Mouse (Mus musculus) cerebellum, postnatal 36 days (tissue): ENCODE results near the gene Ncdn.
A peak's percentile ranks its signal among the peaks of the same experiment; 100 is the strongest.

Experiments used
- DNase-seq, 2 experiments: peaks; one replicate each; pipeline ENCODE4 v3.0.0; 2021 to 2022; ENCODE audit warnings: mixed read lengths in 2 of 2

The Ncdn gene

DNA sequence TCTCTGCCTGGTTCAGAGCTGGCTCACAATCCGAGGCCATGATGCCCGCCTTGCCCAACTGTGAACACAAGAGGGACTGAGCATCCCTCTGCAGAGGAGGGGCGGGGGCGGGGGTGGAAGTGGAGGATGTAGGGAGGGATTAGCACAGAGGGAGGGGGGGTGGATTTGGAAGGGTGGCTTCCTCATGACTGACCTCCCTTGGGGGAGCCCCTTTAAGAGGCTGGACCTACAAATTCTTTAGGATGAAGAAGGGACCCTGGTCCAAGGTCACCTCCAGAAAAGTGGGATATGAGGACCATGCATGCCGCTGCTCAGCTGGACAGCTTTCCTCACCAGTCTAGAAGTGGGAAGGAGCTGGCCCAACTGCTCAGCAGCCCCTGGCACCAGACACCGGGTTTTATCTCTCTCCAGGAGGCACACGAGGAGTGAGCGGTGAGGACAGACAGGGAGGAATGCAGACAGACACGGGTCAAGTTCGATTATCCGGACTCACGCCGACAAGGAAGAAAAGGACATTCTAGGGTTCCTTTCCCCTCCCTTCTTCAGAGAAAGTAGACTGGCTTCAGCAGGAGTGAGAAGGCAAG is 1.1 kb downstream of the Ncdn start:
- peak; percentile 54 to 63 for DNase-seq

DNA sequence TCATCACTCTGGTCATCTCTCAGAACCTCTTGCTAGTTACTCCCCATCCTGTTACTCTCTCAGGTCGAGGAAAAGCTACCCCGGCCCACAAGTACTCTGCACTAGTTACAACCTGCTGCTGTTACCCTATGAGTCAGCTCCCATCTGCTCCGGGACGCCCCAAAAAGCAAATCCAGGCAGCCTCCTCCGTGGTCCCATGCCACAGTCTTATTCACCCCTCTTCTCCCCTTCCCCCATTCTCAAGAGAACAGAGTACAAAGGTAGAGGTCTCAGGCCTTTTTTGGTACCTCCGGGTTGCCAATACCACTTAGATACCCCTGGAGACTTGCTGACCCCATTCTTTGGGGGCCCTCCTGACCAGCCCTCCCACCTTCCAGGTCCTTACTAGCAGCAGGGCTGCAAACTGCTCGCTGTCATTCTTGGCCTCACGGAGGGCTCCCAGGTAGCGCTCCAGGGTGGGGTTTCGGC is 1.6 kb downstream of the Ncdn start:
- DNase-seq, result no peak

DNA sequence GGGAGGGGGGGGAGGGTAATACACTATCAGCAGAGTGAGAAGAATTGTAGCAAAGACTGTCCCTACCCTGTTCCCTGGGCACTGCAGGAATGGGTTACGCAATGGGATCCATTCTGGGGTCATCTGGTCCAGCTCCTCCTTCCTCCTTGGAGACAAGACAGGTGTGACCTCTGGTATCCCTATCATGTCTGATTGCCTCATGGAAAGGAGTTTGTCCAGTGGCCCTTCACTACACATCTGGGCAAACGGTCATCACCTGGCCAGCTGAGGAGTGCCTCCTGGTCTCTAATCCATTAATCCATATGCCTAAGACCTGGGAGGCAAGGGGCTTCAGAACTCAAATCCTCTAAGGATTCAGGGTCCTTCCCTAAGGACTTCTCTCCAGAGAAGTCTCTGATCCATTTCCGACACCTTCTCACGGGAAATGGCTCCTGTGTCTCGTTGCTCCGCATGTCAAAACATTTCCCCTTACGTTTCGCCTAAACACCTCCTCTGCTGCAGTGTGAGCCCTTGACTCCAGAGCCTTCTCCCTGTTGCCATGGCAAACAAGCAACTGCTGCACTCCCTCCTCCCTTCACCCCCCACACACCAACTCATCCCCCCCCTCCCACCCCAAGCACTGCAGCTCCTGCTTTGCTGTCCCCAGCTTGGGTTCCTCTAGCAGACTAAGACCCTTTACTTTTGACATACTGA is 2.2 kb downstream of the Ncdn start:
- peak in 1 of 2 experiments; percentile 21 for DNase-seq

DNA sequence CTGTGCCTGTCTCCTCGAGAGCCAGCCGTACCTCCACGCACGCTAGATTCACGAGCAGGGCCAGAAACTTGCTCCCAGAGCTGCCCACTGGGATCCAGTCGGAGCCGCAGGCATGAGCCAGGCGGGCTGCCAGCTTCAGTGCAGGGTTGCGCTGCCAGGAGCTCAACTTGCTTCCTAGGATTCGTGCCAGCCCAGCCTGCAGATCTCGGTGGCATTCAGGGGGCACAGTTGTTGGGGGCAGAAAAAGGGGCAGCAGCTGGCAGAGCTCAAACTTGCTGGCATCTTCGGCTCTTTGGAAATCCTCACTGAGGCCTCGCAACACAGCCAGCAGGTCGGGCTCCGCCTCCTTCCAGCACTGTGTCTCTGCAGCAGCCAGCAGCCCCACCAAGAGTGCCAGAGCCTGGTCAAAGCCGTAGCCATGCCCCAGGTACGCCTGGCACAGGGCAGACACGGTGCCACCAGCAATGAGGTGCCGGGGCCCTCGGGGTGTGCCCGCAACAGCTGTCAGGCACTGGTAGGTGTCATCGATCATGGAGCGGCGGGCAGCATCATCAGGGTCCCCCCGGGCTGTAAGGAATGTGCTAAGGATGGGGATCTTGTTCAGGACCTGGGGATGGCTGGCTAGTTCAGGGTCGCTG is 3.1 kb downstream of the Ncdn start:
- DNase-seq, result peak; percentile 78 to 79

DNA sequence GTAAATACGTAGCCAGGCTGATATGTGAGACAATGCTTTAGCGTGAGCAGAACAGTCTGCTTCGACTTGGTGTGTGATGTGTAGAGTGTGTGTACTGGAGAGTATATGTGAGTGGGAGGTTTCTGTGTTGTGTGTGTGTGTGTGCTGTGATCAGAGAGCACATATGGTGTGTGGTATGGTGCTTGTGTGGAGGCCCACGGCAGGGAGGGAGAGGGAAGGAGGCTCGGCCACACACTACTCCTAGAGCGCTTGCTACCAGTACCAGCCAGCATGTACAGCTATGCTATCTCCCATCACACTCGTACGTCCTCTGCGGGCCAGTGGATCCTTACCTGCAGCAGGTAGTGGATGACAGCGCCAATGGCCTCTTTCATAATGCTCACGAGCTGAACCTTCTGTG is 3.7 kb downstream of the Ncdn start:
- peak in 1 of 2 experiments; percentile 21 for DNase-seq

DNA sequence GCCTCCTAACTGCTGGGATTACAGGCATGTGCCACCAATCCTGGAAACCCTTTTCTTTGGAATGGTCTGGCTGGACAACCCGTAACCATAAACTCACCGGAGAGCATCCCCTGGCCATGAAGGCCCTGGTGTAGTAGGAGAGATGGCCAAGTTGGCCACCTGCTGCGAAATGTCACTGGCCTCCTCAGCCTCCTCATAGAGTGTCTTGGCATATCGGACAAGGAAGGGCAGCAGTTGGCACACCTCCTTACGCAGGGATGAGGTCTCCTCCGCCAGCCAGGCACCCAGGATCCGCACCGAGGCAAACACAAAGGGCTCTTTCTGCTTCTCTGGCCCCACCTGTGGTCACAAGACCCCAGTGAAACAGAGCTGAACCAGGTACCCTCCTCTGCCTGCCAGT is 4.9 kb downstream of the Ncdn start:
- DNase-seq, result peak; percentile 35 to 40

DNA sequence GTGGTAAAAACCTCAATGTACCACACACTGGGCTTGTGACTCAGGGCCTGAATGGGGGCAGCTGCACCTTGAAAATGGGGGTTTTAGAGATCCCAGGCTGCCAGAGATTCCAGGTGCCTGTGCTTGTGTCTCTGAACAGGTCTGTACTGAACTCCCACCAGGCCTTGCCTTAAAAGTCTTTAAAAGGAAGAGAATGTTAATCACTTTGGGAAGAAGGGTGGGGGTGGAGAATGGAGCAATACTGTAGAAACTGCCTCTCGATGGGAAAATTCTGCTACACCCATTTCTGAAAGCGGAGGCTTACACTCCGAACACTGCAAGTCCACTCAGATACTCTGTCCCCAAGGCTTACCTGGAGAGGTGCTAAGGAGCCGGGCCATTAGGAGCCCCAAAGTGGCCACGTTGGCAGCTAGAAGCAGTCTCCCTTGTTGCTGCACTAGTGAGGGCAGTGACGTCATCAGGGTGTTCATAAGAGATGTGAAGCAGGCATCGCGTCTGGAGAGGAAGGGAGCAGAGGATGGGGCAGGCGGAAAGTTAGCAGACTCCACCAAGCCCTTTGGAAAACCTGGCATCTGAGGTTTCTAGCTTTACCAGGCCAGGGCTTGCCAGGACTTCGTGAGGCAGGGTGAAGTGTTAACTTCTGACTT is 6.9 kb downstream of the Ncdn start:
- no peak for DNase-seq

DNA sequence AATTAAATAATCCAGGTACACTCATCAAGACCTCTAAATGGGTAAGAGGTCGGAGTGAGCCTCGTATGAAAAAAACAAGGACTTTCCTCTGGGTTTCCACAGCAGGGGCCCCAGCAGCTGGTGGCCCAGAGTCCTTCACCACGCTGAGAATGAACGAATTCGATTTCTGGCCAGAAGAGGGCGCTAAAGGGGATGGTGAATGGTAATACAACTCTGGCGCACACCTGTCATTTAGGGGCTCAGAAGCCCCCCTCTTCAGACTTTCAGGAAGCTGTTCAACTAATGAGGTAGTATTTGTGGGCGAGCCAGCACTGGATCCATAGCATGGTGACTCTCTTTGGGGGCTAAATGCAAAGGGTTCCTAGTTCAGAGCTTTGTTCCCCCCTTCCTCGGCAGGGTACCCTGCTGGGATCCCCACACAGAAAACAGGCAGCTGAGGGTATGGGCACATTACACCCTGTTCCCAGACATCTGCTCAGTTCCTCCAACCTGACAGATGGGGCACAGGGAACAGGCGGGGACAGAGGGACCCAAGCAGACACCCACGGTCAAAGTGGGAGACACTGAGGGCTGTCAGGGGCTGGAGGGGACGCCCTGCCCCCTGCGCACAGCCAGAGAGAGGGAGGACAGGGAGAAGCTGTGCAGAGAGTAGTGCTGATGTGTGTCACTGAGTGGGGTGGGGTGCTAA is 7.6 kb downstream of the Ncdn start:
- DNase-seq, result peak; percentile 55 to 63

DNA sequence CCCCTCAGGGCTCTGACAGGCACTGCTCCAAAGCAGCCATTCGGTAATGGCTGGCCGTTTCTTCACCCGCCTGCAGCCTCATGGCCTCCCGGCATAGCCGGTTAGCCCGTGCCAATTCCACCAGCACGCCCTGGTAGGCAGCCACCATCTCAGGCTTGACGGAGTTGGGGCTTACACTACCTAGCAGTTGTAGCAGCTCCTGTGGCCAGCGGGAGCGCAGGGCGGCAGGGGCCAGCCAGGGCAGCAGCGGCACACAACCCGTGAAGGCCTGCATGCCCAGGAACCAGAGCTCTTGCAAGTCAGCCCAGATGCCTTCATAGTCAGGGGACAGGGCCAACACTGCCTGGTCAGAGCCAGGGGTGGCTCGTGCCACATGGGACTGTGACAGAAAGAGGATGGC is 8.4 kb downstream of the Ncdn start:
- DNase-seq, result peak; percentile 39 to 57

DNA sequence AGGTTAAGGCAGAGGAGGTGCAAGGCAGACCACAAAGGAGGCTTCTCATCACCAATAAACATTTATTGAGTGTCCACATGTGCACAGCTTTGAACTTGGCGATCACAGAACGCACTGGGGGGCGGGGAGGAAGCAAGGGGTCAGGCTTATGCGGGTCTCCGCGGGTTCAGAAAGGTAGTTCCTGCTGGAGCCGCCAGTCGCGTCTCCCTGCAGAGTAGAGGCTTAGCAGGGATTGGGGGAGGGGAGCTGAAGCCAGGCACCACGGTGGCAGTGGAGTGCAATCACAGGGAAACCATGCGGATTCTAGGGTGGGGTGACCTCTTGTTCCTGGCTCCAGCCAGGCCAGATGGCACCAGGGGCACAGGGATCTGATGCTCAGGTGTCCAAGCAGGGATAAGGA is 9.5 kb downstream of the Ncdn start:
- no peak for DNase-seq

DNA sequence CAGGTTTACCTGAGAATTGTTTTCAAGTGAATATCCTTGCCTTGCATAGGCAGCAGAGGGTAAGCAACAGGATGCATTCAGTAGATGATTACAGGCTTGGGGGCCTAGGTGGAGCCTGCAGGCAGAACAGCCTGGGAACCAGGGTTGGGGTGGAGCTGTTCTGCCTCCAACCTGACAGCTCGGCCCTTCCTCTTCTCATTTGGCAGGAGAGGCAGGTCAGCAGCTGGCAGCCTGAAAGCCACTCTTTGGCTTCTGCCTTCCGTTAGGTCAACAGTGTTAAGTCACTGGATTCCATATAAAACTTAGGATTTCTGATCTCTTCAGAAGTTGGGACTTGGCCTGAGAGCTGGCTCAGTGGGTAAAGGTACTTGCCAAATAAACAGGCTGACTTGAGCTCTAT is 10.3 kb downstream of the Ncdn start:
- no peak for DNase-seq

DNA sequence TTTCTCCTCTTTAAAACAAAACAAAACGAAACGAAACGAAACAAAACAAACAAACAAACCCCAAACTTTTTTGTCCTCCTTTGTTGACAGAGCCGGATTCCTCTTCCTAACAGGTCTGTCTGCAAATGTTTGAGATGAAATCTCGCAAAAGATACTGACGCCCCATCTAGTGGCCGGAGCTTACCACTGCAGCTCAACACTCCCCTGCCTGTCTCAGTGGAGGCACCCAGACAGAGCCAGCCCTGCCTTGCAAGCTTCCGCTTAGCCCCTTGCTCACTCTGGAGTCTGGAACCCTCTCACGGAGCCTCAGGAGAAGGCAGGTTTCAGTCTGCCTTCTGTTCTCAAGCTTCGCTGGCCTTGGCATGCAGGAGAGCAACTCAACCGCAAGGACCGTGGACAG is 11.8 kb downstream of the Ncdn start:
- DNase-seq, result peak; percentile 81 to 83

DNA sequence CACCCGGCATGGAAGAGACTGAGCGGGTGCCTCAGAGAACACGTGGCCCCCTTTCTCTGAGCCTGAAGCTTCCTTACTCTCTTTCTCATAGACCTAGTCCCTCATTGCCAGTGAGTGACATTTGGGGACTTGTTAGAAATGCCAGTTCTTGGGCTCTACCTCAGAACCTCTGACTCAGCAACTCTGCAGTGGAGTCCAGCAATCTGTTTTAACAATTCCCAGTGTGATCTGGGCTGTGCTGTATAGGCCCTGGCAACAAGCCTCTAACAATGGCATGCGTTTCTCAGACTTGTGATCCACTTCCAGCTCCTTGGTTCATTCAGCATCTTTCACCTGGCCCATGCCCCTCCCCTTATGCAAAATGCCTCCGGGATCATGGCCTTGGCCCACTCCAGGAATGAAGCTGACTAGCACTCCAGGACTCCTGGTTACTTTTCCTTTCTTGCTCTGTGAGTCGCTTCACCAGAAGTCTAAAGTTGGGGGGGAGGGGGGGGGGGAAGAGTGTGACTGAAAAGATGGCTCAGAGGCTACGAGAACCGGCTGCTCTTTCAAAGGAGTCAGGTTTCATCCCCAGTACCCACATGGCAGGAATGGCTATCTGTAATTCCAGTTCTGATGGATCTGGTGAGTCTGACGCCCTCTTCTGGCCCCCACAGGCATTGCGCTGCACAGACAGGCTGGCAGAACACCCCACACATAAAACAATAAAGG is 13.1 kb downstream of the Ncdn start:
- DNase-seq, result no peak

DNA sequence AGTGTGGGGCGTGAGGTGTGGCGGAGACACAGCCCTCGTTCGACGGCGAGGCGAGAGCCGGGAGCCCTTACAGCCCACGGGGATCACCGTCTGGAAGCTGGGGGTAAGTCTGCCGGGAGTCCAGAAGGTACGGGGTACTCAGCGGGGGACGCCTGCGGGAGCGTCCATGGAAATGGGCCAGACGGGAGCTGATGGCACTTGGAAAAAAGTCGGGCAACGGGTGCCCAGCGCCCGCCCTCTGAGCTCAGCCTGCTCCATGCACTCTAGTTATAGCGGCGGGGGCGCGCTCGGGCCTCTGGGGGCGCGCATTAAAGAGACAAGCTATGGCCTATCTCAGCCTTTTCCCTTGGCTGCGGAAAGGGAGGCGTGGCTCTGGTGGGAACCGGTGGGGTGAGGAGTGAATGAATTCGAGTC is 17.2 kb downstream of the Ncdn start, which contains the start of gene Tfap2e:
Gene Tfap2e (minus strand): TSS at position 240 of the 414 bp plus-strand sequence.
- no peak for DNase-seq

DNA sequence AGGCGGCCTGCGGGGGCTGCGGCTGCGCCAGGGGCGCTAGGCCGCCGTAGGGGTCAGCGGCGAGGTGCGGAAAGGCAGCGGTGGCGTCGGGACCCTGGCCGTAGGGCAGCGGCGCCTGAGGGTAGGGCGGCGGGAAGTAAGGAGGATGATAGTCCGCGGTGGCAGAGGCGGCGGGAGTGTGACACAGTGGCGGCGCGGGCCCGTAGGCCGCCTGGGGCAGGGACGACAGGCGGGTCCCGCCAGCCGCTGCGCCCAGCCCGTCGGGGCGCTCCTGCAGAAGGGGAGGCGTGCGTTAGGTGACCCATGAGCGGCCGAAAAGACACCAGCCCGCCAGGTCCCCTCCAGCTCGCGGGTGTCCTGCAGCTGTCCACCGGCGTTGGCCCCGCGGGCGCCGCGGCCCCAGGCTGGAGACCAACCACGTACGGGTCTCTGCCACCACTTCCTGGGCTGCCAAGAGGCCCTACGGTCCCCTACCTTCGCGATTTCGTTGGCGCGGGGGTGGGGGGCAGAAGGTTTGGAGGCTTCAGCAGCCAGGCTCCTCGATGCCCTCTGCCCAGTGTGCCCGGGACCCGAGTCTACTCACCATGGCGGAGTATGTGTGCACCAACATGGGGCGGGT is 17.7 kb downstream of the Ncdn start:
- no peak for DNase-seq

DNA sequence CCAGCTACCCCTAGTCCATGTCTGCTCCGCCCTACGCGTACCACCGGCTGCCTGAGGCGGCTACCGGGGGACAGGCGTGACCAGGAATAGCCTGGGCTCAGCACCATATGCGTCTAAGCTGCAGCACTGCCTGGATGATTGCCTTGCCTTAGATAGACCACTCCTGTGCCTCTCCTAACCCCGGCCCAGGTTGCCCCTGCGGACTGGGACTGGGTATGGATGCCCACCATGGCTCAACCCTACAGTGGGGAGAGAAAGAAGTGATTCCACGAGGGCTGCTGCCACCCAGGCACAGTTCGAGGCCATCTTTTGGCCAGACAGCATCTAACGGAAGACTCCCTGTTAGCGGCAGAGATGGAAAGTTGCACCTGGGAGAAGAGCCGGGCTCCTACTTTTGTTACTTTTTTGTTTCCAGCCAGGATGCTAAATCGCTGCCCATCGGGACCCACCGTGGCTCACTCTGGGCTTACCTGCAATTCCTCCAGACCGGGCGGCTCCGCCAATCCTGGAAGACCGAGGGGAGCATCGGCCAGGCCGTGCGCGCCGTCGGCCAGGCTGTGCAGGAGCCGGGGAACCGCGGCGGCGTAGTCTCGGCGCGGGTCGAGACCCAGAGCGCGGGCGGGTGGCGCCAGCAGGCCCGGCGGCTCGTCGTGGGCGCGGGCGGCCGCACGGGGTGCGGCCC is 18.4 kb downstream of the Ncdn start:
- no peak for DNase-seq

DNA sequence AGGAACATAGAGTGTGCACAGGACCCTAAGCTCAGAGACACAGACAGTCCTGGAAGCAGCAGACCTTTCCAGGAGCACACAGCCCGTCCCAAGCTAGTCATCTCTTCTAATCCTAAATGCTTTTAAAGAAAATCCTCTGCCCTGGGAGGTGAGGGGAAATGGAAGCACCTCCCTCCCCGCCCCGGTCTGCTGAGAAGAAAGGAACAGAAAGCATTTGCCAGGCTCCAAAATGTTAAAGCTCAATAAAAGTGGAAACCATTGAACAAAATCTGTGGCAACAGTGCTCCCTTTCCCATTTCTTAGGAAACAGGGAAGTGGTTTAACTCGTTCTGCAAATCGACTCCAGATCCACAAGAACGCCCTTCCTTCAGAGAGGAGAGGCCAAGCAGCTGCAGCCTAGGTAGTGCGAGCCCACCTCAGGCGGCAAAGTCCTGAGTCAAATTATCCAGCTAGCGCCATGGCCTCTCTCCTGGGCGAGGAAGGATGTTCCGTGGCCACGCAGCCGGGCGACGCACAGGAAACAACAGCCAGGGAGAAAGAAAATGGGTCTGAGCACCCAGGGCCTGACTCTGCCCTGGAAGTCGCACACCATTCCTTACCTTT is 19.1 kb downstream of the Ncdn start:
- DNase-seq, result no peak

DNA sequence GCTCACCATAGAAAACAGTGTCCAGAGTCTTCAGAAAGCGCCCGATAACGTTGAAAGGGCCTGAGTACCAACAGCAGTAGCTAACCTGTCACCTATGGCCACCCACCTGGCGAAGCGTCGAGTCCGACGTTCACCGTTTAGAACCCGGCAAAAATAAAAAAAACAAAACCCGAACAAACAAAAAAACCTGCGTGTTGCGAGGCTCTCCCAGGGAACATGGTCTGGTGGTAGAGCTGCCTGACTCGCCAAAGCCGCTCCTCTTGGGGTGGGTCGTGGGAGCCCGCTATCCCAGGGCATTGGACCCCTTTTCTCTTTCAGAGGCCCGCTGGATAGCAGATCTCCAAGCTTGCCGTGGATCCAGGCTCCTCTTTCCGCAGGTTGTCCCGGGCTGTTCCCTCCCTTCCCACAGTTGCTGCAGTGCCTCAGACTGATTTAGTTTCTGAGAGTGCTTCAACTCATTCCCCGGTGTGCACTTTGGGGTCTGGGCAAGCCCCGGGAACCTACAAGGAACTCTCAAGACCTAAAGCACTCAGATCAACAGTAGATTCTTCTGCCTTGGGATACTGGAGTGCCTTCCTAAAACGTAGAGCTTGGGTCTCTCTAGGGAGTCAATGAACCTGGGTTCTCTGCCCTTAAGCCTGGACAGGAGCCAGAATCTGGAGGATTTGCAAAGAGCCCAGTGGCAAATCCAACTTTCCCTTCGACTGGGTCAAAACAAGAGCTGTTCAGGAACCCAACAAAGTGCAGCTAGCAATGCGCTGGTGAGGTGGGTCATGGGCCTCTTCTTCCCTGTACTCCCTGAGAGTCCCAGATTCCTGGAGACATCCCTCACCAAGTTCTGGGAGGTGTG is 20.5 kb downstream of the Ncdn start:
- no peak for DNase-seq

DNA sequence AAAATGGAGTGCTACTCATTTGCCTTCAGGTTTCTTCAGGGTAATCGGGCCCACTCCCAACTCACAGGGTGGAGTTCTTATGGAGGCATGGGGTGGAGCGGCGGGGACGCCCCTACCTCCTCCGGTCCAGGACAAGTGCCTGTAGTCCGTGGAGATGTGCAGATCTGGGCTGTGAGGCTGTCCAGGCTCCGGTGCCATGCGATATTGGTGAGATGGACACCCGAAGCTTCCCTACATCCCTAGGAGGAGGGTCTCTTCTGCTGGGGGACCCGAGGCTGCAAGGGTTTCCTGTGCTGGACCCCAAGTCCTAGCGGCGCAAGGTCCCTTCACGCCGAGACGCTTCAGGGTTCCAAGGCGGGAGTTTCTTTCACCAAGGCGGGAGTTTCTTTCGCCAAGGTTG is 21.1 kb downstream of the Ncdn start:
- DNase-seq, result no peak

DNA sequence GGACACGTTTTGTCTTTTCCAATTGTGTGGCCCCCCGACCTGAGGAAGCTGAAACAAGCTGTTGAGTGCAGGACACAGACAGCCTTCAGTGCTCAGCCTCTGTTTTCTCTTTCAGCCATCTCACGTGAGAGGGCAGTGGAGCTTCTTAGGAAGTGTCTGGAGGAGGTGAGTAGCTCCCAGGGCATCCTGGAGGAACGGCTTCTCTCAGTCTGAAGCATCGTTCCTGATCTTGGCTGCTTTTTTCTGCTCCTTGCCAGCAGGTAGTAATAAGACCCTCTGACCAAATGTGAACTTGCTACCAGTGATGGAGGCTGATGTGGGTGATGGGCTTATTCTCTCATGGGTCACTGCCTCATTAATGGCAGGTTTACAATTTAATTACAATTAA is 45.8 kb downstream of the Ncdn start:
- no peak for DNase-seq
